Mouse (Mus musculus) megakaryocyte, embryonic 14.5 days (primary cell): ENCODE results near the gene Hdac7.

Source experiments
- FLI1 ChIP-seq: IDR thresholded peaks from 2 replicates; pipeline ENCODE4 v1.6.1; 2012; ENCODE audit warnings: low read length, inconsistent platforms, mixed read lengths
- GATA1 ChIP-seq: IDR thresholded peaks from 3 replicates; pipeline ENCODE4 v1.6.1; 2012; ENCODE audit warnings: mixed read lengths, low read length, inconsistent platforms, borderline replicate concordance

DNA sequence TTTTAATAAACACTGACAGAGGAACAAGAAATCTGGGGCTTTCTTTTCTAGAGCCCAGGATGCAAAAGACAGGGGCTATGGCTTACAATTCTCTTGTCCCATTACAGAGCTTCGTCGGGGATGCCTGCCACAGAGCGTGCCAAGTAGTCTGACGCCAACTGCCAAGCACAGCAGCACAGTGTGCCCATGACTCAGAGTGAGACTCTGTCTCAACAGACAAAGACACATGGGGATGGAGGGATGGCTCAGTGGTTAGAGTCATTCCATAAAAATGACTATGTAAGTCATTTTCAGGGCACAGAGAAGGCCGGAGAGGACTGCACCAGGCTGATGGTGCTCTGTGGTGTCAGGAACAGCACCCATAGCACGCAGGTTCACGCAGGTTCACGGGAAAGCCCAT, 27.9 kb upstream of the Hdac7 start:
- no peak for TF ChIP-seq GATA1
- no peak for TF ChIP-seq FLI1
